Mouse (Mus musculus) layer of hippocampus, adult 8-10 months (tissue): ENCODE data around the gene Tmem88. TPM values are rescaled to one million over a fixed set of nuclear protein-coding genes. Genes with fewer than 3 reads are reported as not detected.
A peak's percentile ranks its signal among the peaks of the same experiment; 100 is the strongest.

Source experiments
- DNase-seq, 2 experiments: peaks; one replicate each; pipeline ENCODE4 v3.0.0; 2022; ENCODE audit warnings: low spot score in 2 of 2
- total RNA-seq, 4 experiments: library from RNA; stranded (reverse); gene quantifications; 2 replicates each; pipeline ENCODE4 v1.2.4; 2022

Gene Tmem88
- total RNA-seq, 4 experiments from 2014 or later, result 2.2 to 2.8 (median 2.5) TPM

DNA sequence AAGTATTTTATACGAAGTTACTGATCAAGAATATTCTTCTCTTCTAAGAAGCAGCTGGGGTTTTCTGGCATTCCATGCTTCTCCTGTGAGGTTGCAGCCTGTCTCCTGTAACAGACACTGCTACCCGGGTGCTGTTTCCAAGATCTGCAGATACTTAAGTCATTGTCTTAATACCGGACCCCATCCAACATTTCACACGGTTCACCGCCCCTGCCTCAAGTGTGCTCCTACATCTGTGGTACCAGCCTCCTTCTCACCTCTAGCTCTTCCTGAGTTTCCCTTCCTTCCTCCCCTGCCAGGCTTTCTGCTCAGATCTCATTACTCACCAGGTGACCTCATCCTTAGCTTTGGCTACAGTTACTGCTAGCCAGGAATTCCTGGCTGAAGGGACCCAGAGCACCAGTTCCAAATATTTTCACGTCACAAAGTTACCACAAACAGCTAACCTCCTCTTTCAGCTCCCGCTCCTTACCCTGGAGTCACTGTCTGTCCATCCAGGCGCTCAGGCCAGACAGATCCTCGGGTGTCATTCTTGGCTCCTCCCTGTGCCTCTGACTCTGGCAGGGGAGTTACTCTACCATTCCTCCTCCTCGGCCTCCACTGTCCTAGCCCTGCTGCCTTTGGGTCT lies 15.4 kb downstream of the Tmem88 start:
- DNase-seq, result no peak

DNA sequence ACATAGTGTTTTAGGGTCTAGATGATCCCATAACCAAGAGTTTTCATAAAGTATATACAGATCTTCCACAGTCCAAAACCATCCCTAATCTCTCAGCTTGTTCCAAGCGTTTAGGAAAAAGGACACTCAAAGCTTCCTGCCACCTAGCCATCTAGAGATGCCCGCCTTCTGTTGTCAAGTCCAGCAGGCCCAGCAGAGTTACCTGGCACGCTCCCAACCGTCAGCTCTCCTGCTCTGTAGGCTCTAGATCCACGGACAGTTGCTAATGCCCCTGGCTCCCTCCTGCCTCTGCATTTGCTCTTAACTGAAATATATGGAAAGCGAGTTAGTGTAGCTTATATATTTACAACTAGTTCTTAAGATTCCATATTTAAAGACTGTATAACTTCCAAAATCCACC lies 16.7 kb downstream of the Tmem88 start:
- DNase-seq, result no peak

DNA sequence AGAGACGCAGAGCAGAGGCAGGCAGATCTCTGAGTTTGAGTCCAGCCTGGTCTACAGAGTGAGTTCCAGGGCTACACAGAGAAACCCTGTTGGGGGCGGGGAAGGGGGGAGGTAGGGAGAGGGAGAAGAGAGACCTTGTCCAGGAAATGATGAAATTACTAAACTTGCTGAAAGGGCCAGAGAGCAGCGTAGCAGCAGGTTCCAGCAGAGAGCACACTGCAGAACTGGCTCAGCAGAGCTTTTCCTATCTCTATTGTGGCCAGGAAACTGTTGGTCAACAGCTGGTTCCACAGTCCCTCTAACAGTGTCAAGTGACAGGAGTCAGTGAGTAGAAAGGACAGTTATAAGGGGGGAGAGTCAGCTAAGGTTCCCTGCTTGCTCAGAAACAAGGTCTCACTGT lies 18.4 kb downstream of the Tmem88 start:
- no peak for DNase-seq

DNA sequence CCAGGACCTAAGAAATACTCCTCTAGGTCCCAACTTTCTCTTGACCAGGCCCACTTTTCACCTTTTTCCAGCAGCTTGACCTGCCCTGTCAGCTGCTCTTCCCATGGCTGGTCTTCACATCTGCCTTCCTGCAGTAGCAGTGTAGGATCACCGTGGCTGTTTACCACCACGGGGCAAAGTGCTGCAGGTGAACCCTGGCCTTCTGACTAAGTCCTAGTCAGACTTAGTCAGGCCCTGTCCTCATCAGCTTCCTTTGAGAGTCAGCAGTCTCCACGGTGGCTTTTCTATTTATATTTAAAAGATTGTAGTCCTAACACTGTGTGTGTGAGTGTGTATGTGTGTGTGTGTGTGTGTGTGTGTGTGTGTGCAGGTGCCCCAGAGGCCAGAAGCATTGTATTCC lies 20.3 kb downstream of the Tmem88 start:
- no peak for DNase-seq

DNA sequence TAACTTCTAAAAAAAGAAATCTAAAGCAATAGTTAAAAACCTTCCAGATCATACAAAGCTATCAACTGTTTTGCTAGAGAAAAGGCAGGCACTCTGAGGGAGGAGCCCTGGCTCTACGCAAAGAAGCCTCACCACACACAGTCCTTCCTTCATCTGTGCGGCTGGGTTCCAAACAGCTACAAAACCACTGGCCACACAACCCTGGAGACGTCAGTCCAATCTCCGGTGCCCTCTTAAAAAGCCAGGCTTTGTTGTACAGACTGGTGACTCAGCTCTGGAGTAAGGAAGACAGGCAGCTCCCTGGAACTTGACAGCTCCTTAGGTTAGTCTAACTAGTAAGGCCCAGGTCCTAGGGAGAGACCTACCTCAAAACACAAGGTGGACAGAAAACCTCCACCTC lies 22.4 kb downstream of the Tmem88 start:
- no peak for DNase-seq

DNA sequence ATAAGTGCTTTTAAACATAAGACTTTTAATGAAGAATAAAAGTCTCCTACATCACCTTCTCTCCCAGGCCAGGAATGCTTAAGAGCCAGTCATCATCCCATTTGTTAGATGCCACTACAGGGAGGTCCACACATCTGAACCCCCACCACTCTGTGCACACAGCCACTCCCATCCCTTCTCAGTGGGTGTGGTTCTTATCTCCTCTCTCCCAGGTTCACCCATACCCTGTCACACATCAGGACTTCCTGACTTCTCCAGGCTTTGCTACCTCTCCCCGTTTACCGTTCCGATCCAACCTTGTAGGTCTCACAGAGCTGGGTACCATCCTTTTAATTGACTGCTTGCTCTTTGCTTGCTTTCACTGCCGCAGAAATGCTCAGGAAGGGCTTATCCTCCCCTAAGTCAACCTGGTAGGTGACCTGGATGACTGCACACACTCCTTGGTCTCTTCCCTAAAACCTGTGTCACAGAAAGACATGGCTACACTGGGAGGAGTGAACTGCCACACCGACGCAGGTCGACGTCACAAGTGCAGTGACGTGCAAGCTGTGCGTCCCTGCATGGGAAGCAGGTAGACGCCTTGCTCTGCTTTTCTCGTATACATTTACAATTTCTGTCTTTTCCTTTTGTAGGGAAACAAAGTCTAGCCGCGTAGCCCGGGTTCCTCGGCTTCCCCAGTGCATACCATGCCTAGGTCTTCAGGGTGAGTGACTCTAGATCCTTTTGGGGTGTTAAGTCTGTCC lies 24.6 kb downstream of the Tmem88 start:
- DNase-seq, result no peak

DNA sequence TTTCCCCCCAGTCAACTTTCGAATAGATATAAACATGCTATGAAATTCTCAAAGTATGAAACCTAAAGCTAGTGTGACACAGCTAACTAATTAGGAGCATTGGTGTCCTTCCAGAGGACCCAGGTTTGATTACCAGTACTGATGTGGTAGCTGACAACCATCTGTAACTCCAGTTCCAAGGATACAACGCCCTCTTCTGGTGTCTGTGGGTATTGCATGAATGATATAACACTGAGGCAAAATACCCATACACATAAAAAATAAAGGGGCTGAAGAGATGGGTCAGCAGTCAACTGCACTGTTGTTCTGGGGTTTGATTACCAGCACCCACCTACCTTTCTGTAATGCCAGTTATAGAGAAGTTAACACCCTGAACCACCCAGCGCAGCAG lies 25.3 kb downstream of the Tmem88 start:
- no peak for DNase-seq

DNA sequence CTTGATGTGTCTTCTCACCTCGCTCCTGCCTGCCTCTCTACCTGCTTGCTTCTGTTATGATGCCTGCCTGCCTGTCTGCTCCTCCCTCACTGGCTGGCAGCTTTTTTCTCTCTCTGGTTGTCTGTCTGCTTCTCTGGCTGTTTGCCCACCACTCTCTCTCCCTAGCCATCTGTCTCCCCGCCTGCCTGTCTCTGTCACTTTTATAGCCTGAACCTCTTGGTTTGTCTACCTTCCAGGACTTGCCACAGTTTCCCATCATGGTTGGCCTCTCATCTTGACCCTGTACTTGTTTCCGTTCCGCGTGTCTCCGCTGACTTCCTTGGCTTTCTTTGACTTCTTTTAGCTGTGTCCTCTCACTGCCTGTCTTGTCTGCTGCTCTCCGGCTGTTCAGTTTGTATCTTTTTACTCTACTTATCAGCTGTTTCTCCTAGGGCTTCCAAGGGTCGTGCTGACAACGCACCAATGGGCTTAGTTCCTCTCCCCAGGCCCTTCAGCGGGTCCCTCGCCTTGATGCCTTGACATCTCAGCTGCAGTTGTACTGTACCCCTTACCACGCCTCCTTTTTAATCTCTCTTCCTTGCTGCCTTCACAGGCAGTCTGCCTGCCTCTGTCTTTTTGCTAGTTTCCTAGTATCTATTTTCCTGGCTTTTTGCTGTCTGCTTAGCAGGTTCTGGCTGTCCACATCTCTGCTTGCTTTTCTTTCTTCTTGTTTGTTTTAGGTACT lies 25.8 kb downstream of the Tmem88 start:
- peak; percentile 82 to 87 for DNase-seq

DNA sequence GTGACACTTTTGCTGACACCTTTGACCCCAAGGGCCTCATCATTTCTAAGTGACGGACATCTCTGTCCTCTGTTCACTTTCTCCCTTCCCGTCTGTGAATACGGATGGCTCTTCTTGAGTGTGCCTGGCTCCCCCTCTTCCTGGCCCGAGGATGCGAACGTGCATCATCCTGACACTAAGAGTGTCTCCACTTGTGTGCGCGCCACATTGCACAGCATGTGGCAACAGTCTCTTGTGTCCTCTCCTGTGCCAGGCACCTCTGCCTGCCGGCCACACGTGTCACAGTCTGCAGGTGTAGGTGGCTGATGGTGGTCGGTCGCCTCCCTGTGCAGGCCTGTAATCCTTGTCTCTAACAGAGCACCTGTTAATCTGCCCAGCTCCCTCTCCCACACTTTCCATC lies 26.4 kb downstream of the Tmem88 start:
- no peak for DNase-seq

DNA sequence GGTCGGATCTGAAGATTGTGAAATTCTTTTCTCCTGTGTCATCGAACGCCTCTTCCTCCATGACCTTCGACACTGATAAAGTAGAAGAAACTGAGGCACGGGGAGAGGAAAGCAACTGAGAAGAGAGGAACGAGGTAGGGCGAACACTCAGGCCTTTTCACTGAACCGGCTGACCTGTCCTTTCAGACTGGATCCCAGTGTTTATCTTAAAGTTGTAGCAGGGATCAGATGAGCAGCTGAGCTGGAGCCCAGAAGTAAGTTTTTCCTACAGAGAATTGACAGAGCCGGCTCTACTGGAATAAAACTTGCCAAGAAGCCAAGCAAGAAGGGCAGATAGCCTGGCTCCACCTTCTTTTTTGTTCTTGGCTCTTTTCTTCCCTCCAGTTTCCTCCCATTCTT lies 27.2 kb downstream of the Tmem88 start:
- no peak for DNase-seq

DNA sequence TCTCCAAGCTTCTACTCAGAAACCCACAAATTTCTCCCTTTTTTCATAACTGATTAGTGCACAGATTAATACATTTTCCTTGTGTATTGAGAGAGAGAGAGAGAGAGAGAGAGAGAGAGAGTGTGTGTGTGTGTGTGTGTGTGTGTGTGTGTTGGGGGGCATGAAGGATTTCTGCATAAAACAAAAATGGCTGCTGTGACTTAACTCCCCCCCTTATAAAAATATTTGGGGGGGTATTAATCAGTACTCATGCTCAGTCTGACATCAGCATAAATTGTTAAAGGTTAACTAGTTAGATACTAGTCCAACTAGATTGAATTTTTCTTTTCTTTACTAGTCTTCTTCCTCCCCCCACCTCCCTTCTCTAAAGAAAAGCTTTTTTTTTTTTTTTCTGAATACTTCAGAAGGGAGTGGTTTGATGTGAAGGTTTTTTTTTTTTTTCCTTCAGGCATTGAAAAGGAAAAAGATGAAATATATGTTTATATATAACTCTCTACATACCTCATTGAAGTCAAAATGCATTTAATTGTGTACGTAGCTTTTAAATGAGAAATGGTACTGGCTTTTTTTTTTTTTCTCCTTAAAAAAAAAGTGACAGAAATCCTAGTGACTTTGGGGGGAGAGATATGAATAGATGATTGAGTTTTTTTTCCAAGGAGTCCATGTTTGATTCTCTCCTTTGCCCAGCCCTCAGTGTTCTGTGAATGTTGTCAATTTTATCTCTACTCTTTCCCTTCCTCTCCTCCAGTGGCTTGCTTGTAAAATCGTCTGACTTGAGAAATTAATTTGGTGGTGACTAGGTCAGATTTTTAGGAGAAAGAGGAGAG lies 27.8 kb downstream of the Tmem88 start:
- no peak for DNase-seq

DNA sequence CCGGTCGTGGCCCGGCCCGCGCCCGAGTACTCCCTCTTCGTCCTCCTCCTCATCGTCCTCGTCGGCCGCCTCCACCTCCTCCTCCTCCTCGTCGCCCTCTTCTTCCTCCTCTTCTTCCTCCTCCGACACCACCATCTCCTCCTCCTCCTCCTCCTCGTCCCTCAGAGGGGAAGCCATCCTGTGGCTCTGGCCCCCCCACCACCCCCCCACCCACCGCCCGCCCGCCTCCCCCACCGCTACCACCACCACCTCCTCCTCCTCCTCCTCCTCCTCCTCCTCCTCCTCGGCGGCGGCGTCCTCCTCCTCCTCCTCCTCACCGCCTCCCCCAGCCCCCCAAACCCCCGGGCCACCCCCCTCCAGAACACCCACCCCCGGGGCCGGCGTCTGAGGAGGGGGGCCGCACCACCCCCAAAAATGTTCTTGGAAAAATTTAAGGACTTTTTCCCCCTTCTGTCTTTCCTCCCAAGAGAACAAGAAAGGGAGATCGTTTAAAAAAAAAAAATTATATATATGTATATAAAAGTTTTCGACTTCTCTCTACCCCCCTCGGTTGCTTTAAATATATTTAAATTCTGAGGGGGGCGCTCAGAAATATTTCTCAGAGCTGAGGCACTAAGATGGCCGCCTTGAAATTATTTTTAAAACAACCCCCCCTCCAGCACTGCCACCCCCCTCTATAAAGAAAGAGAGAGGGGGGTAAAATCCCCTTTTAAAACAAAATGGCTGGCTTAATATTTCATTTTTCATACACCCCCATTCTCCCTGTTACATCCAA lies 28.6 kb downstream of the Tmem88 start, which contains the start of gene Chd3:
TSS of gene Chd3 (minus strand) at position 192 of the 775 bp plus-strand sequence.
- no peak for DNase-seq

DNA sequence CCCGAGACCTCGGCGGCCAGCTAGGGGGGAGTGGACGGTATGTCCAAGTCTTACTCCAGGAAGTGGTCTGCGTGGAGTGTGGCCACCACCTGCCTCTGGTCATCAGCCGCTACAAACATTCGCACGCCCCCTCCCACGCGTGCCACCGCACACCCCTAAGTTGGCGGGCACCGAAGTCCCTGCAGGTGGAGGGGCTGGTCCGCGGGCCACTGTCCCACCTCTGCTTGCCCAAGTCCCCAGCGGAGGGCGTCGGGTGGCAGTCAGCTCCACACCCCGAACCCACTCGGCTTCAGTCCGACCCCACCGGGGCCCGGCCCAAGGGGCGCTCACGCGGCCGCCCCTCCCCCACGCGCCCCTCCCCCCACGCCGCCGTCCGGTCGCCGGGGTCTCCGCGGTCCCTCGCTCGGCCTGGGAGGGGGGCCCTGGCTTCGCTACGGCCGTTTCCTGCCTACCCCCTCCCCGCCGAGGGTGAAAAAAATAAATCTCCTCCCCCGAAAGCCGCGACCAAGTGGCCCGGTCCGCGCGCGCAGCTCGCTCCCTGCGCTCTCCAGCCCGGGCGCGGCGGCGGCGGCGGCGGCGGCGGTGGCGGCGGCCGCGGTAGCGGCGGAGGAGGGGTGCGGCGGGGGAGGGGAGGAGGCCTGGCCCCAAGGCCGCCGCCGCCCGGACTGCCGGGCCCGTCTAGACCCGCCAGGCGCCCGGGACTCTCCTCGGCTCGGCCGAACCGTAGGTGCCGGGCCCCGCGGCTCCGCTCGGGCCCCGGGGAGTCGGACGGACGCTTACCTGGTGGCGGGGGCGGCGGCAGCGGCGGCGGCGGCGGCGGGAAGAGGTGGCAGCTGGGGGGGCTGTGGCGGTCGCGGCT lies 29.4 kb downstream of the Tmem88 start:
- peak in 1 of 2 experiments; percentile 41 for DNase-seq

DNA sequence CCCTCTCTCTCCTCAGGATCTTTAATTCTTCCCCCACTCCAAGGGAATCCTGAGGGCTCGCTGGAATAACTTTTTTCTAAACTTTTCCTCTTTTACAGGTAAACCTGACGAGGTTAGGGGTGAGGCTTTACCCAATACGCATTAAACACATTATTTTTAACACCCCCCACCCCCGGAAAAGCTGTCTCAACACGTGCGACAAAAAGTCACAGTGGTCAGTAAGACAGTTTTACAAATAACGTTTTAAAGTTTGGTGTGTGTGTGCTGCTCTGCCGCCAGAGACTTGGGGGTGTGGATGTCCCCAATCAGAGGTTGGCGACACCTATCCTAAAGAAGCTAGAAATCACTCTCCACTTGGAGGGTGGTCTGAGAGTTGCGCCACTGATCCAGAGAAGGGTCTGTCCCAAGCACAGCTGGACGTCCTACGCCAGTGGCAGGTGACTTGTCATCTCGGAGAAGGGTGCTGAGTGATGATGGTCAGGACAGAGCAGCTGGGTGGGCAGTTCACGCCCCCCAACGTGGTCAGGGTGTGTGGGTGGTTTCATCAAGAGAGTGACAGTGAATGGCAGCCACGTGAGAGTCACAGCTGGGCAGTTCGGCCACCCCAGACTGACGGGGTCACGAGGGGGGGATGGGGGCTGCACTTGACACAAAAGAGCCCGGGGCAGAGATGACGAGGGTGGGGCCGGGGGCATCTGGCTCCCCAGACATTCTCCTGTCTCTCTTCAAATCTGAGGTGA lies 30.2 kb downstream of the Tmem88 start:
- DNase-seq, result no peak

DNA sequence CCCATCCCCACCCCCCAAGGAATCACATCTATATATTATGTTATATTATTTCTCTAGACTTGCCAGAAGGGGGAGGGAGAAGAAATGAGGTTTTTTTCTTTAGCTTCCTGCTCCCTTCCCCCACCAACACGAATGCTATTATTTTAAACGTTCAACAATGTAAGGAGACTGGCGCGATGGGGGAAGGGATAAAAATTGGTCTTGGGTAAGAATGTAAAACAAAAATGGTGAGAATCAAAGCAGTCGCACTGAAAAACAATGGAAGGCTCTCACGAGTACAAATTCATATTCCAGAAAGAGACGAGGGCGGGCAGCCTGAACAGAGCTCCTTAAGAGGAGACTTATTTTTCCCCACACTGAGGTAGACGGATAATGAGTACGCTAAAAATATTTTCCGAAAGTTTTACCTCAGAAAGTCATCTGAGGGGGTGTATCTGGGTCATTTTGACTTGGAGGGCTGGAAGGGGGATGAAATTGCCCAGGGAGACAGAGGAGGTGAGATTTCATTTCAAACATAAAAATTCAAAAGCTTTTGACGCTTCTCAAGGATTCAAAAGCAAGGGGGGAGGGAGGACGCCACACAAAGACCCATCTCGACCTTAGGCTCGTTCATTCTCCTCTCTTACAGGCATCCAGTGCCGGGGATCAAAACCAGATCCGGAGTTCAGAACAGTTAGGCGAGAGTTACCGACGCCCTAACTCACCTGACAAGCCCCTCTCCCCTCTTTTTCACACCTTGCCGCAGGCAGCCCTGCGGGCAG lies 31.0 kb downstream of the Tmem88 start:
- DNase-seq, result no peak

DNA sequence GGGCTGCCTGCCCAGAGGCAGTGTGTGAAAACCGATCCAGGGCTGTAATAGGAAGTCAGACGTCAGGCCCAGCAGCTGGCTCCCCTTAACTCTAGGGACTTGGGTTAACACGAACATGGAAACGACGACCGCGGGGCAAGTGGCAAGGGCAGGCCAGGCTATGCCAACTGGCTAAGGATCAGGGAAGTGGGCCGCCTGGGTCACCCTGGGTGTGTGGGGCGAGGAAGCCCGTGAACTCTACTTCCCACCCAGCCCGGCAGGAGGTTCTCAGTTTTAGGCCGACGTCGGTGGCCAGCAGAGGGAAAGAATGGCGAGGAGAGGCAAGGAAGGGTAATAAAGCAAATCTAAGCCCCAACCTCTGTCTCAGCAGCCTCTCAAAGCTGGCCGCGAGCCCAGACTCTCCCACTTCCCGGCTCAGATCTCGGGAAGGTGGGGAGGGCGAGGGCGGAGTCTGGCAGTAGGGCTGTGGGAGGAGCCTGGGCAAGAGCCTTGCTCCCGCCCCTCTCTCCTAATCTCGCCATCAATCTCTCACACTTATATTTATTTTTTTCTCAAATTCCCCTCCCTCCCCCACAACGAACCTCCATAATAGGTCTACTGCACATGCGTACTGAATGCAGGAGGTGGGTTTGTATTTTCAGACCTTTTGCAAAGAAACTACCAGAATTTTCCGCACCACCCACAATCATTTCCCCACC lies 31.7 kb downstream of the Tmem88 start:
- DNase-seq, result peak; percentile 92 to 93

DNA sequence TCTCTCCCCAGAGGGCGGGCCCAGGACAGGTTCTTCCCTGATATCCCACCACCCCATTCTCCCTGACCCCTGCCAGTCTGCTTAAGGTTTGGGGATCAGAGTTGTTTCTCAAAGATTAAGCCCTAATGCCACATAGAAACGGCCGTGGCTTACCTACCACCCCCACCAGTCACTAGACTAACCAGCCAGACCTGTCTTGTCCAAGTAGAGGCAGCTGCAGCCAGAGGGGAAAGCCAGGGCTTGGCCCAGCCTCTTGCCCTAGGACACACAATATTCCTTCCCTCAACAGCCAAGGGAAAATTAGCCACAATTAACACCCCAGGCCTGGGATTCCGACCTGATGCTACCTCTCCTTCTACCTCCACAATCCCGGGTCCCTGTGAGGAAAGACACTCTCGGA lies 32.3 kb downstream of the Tmem88 start:
- no peak for DNase-seq

DNA sequence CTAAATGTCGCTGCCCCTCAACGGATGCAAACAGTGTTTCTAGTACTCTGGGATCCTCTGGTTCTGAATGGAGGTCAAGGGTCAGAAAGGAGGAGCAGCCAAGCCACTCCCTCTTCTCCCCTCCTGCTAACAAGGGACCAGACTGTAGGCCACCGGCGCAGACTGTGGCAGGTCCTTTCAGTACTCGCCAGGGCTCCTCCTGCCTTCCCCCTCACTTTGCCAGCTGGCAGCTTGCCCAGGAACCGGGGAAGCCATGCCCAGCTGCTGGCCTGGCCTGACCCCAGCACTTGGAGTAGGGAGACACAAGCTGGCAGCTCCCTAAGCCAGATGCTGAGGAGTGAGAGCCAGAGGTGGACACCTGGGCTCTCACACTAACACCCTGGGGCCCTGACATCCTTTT lies 33.1 kb downstream of the Tmem88 start:
- peak; percentile 88 to 95 for DNase-seq
